Mouse (Mus musculus): ENCODE results near the gene Slc10a7. TPM values are rescaled to one million over a fixed set of nuclear protein-coding genes. Genes with fewer than 3 reads are reported as not detected.

Slc10a7 gene
- polyA plus RNA-seq (2012; rRNA removed): 9.7 and 13.0 TPM in 2 replicates

DNA sequence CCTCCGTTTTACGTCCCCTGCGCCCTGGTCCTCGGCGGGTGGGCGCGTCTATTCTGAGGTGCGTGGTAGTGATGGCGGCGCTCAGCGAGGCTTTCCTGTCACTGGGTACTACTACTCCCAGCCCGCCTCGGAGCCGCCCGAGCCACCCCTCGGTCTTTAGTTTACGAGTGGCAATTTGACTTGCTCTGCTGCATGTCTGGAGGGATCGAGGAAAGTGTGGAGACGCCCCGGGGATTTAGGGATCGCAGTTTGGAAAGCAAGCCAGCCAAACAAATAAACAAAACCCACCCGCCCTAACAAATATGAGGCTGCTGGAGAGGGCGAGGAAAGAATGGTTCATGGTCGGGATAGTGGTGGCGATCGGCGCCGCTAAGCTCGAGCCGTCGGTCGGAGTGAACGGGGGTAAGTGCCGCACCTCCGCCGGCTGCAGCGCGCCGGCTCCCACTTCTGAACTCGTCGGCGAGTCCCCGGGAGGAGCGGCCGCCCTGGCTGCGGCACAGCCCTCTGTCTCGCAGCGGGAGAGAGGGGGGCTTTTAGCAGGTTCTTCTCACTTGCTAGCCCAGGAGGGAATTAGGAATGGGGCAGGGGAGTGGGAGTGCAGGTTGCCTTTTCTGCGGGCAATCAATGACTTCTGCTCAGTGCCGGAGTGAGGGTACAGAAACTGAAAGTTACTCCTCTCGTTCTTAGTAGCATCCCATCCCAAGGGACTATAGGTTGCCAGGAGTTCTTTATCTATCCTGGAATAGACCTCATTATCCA lies at the start of gene Slc10a7:
Gene Slc10a7, plus strand, starts transcription at position 74 of the 759 bp plus-strand sequence.

DNA sequence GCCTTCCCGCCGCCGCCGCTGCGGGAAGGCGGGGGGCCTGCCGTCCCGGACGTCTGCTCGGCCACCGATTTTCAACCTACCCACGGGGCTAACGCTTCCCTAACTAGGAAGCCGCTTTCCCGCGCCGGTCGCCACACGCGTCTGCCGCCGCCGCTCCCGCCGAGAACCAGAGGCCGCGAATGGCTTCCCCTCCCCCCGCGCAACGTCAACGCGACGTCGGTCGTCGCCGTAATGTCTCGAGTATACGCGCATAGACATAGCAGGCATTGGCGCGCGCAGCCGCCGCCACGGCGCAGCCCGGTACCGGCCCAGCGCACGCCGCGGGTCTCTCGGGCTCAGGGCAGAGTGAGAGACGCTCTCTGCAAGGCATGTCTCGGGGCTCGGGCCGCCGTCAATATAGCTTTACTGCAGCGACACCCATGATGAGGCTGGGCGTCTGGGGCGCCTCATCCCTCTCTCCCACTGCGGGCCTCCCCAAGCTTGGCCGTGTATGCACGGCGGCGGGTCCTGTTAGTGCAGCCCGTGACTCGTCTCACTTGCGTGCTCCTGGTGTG lies 350 bp upstream of the Slc10a7 start, which contains the start of gene Rbmxl1:
Gene Rbmxl1, minus strand, starts transcription at position 180 of the 554 bp plus-strand sequence.

Other genes with a start within 250 kb of the Slc10a7 start
- gene Pou4f2, start 72.7 kb upstream of the Slc10a7 start, polyA plus RNA-seq (2012; rRNA removed): 0.10 TPM in 1 of 2 replicates, not detected in the other
- 35.9 and 46.2 TPM in 2 replicates for gene Rbmxl1, start 448 bp upstream of the Slc10a7 start, polyA plus RNA-seq (2012; rRNA removed)